ENCODE assay signal across 9 mouse cellular contexts in genomic region chr15:67898959-67899403, GRCm38 (mm10).
DNase-seq lines count a peak whose midpoint lies in the region; ATAC-seq lines count a peak whose summit lies in the region.
"Had no signal": no experiment of that assay in that cellular context is flagged by ENCODE, and none has a peak within 500 bp of the region (broad histone marks: within the 10 kb centered on the region; RNA-seq: fewer than 3 reads in every experiment).

No protein-coding gene starts in this region.

- peak overlapping the region; percentile 12; the same call in 1 of the 2 replicates for H3K27ac ChIP-seq in hindbrain, embryonic 13.5 days
- H3K27ac ChIP-seq in hindbrain, embryonic 12.5 days = no peak overlapping the region

- H3K36me3 ChIP-seq in hindbrain, embryonic 13.5 days = no peaks in the 10 kb centered on the region
- no peaks in the 10 kb centered on the region for H3K36me3 ChIP-seq in hindbrain, embryonic 12.5 days
- H3K36me3 ChIP-seq: G1E had no signal

- no peak overlapping the region for H3K4me2 ChIP-seq in hindbrain, embryonic 13.5 days
- no peak overlapping the region for H3K4me2 ChIP-seq in hindbrain, embryonic 12.5 days (replicated peaks)

- H3K27me3 ChIP-seq in hindbrain, embryonic 13.5 days = no peaks in the 10 kb centered on the region
- H3K27me3 ChIP-seq in hindbrain, embryonic 12.5 days = no peaks in the 10 kb centered on the region

- DNase-seq in adrenal gland, postnatal 10 days = peak; percentile 91
- peak; percentile 53 for DNase-seq in gastrocnemius, postnatal 25 days
- DNase-seq in layer of hippocampus, adult 9-10 months (ENCODE audit: low spot score) = peak; percentile 70
- DNase-seq in lung, postnatal 4 days = peak; percentile 52 to 68
- DNase-seq in thymus, postnatal 0 days (ENCODE audit: low spot score) = no peak
- DNase-seq in cerebellum, adult 11 months = no peak

- H3K9ac ChIP-seq in hindbrain, embryonic 13.5 days = no peak overlapping the region
- no peak overlapping the region for H3K9ac ChIP-seq in hindbrain, embryonic 12.5 days

- H3K4me1 ChIP-seq in hindbrain, embryonic 13.5 days (replicated peaks) = 0 out of 2 replicates have a peak, but pooled peaks cover 11% of the 10 kb centered on the region
- no peaks in the 10 kb centered on the region for H3K4me1 ChIP-seq in hindbrain, embryonic 12.5 days

- H3K4me3 ChIP-seq in hindbrain, embryonic 13.5 days = no peak overlapping the region
- H3K4me3 ChIP-seq in hindbrain, embryonic 12.5 days = no peak overlapping the region

- no peaks in the 10 kb centered on the region for H3K9me3 ChIP-seq in hindbrain, embryonic 13.5 days
- no peaks in the 10 kb centered on the region for H3K9me3 ChIP-seq in hindbrain, embryonic 12.5 days (replicated peaks)
- H3K9me3 ChIP-seq: G1E had no signal

- peak; percentile 93 for ATAC-seq in hindbrain, embryonic 13.5 days (ENCODE audit: low FRiP score)
- ATAC-seq in hindbrain, embryonic 12.5 days (ENCODE audit: low FRiP score) = no peak

- whole genome bisulfite sequencing in hindbrain, embryonic 13.5 days = 55% methylated on average over 3 of the region's 3 CpGs
- 62% methylated on average over 3 of the region's 3 CpGs for WGBS in hindbrain, embryonic 12.5 days

Comparison
In these comparisons a context has a peak if more than half of its experiments do, and no peak if none do; other contexts are left out.
1. DNase-seq: peak in adrenal gland, postnatal 10 days (single experiment), gastrocnemius, postnatal 25 days (single experiment), layer of hippocampus, adult 9-10 months (single experiment) and lung, postnatal 4 days (2 of 2); none in thymus, postnatal 0 days (single experiment) and cerebellum, adult 11 months (single experiment).